Mouse (Mus musculus) hindbrain, postnatal 0 days (tissue): ENCODE results near the gene Vps13c. TPM values are rescaled to one million over a fixed set of nuclear protein-coding genes. Genes with fewer than 3 reads are reported as not detected.

ENCODE experiments used
- ATAC-seq: fragments of 200-750 bp; cut with Nextera tagmentation; 2 replicates; pipeline ENCODE4 v1.8.0; 2017; ENCODE audit warnings: mild to moderate bottlenecking, moderate TSS enrichment, moderate library complexity
- DNase-seq: peaks from one replicate; pipeline ENCODE4 v3.0.0-alpha.2; 2015; ENCODE audit warnings: low spot score
- H3K27ac ChIP-seq: fragments of 300-500 bp; sonication (generic); 2 replicates; pipeline ENCODE4 v1.5.1; 2014; ENCODE audit warnings: mild to moderate bottlenecking
- H3K27me3 ChIP-seq: fragments of 300-500 bp; sonication (generic); 2 replicates; pipeline ENCODE4 v1.6.1; 2014; ENCODE audit warnings: low read length, mixed read lengths; ENCODE audit not compliant: insufficient read depth
- H3K36me3 ChIP-seq: fragments of 300-500 bp; sonication (generic); 2 replicates; pipeline ENCODE4 v1.6.1; 2014; ENCODE audit warnings: low read length, mixed read lengths; ENCODE audit not compliant: insufficient read depth
- H3K4me1 ChIP-seq: fragments of 300-500 bp; sonication (generic); 2 replicates; pipeline ENCODE4 v1.6.1; 2014; ENCODE audit warnings: antibody characterized with exemption, low read length, mixed read lengths; ENCODE audit not compliant: insufficient read depth
- H3K4me2 ChIP-seq: fragments of 300-500 bp; sonication (generic); 2 replicates; pipeline ENCODE4 v1.6.1; 2014; ENCODE audit warnings: low read depth, mild to moderate bottlenecking, low read length, moderate library complexity, mixed read lengths
- H3K4me3 ChIP-seq: fragments of 300-500 bp; sonication (generic); 2 replicates; pipeline ENCODE4 v1.5.1; 2014; ENCODE audit warnings: low read length
- H3K9ac ChIP-seq: fragments of 300-500 bp; sonication (generic); replicated peaks from 2 replicates; pipeline ENCODE4 v1.6.1; 2014; ENCODE audit warnings: mild to moderate bottlenecking, low read length, moderate library complexity, mixed read lengths
- H3K9me3 ChIP-seq: fragments of 300-500 bp; sonication (generic); 2 replicates; pipeline ENCODE4 v1.6.1; 2016; ENCODE audit warnings: low read length, mixed read lengths
- CTCF ChIP-seq: IDR thresholded peaks from 2 replicates; pipeline ENCODE4 v1.5.1; 2016; ENCODE audit warnings: antibody characterized with exemption, control low read depth, low read depth
- WGBS: fragments of 180-500 bp; shearing (Covaris S2); extraction: QIAGEN DNeasy Blood & Tissue Kit; methylation state at CpG from one replicate; pipeline ENCODE4 v1.1.7; 2014; 5-methylcytosine and 5-hydroxymethylcytosine counted together
- polyA plus RNA-seq: library from polyadenylated mRNA; unstranded; fragments of >200 nt; fragmentation: Nextera tagmentation; extraction: Ambion mirVana; gene quantifications from 2 replicates; pipeline ENCODE4 v1.2.1, GENCODE M21; 2015
- total RNA-seq: library from RNA; depleted of rRNA; stranded (reverse); fragments of >200 nt; gene quantifications from 2 replicates; pipeline ENCODE4 v1.2.3, GENCODE M21; 2014; rRNA removed

Vps13c gene
- total RNA-seq (23.1 and 25.8 TPM in 2 replicates), polyA plus RNA-seq (7.5 TPM in 2 replicates)

GRCm38 (mm10) chr9:67839981-67840859 is at the start of gene Vps13c:
Gene Vps13c, plus strand, starts transcription at chr9:67840396.
- 0 out of 2 replicates have a peak, but pooled peaks cover 3% of the 10 kb centered on the region for H3K4me1 ChIP-seq
- TF ChIP-seq CTCF: peak; percentile 37; the same call in 1 of the 2 replicates
- H3K4me2 ChIP-seq: peak within 1 kb of the TSS; percentile 96
- peak; percentile 91 for DNase-seq
- no peaks in the 10 kb centered on the region for H3K36me3 ChIP-seq
- peak; percentile 99 for ATAC-seq
- no peaks in the 10 kb centered on the region for H3K27me3 ChIP-seq
- H3K9ac ChIP-seq: peak within 1 kb of the TSS; percentile 79
- H3K4me3 ChIP-seq: peak within 1 kb of the TSS; percentile 81
- no peaks in the 10 kb centered on the region for H3K9me3 ChIP-seq
- H3K27ac ChIP-seq: peak within 1 kb of the TSS; percentile 77
- under 1% methylated on average over 48 of the region's 53 CpGs for WGBS

GRCm38 (mm10) chr9:67792405-67792804 is 47.8 kb upstream of the Vps13c start:
- Histone ChIP-seq H3K27me3 (no peaks in the 10 kb centered on the region), H3K4me1 (peaks cover 11% of the 10 kb centered on the region; the same call in 1 of the 2 replicates), H3K9me3 (no peaks in the 10 kb centered on the region), H3K36me3 (no peaks in the 10 kb centered on the region), H3K4me3 (no peak overlapping the region), H3K4me2 (no peak overlapping the region), H3K9ac (no peak overlapping the region), H3K27ac (no peak overlapping the region)
- ATAC-seq (no peak), DNase-seq (no peak)
- WGBS: 78% methylated on average over 5 of the region's 5 CpGs
- TF ChIP-seq CTCF: no peak

- H3K36me3 ChIP-seq: no peaks in the 10 kb centered on the region
- H3K4me1 ChIP-seq: peaks cover 11% of the 10 kb centered on the region; the same call in 1 of the 2 replicates
- TF ChIP-seq CTCF: no peak
- H3K9me3 ChIP-seq: no peaks in the 10 kb centered on the region
- H3K27ac ChIP-seq: no peak overlapping the region
- no peaks in the 10 kb centered on the region for H3K27me3 ChIP-seq
- ATAC-seq: no peak
- DNase-seq: no peak
- WGBS: 87% methylated on average over 6 of the region's 6 CpGs
- no peak overlapping the region for H3K4me3 ChIP-seq
- no peak overlapping the region for H3K4me2 ChIP-seq
- no peak overlapping the region for H3K9ac ChIP-seq
Measured at GRCm38 (mm10) chr9:67793501-67793900, 46.7 kb upstream of the Vps13c start.

GRCm38 (mm10) chr9:67794216-67794615 is 46.0 kb upstream of the Vps13c start:
- no peak overlapping the region for H3K4me3 ChIP-seq
- no peaks in the 10 kb centered on the region for H3K27me3 ChIP-seq
- TF ChIP-seq CTCF: no peak
- H3K4me1 ChIP-seq: peaks cover 13% of the 10 kb centered on the region; the same call in 1 of the 2 replicates
- 82% methylated on average over 1 of the region's 1 CpGs for WGBS
- H3K9me3 ChIP-seq: no peaks in the 10 kb centered on the region
- H3K9ac ChIP-seq: no peak overlapping the region
- H3K4me2 ChIP-seq: no peak overlapping the region
- ATAC-seq: no peak
- no peak for DNase-seq
- no peaks in the 10 kb centered on the region for H3K36me3 ChIP-seq
- no peak overlapping the region for H3K27ac ChIP-seq

GRCm38 (mm10) chr9:67794668-67795067 is 45.5 kb upstream of the Vps13c start:
- ATAC-seq: no peak
- no peaks in the 10 kb centered on the region for H3K36me3 ChIP-seq
- 67% methylated on average over 3 of the region's 4 CpGs for WGBS
- H3K9ac ChIP-seq: no peak overlapping the region
- no peak for TF ChIP-seq CTCF
- H3K4me2 ChIP-seq: peak overlapping the region; percentile 30
- DNase-seq: no peak
- H3K4me3 ChIP-seq: no peak overlapping the region
- no peaks in the 10 kb centered on the region for H3K27me3 ChIP-seq
- H3K4me1 ChIP-seq: peaks cover 14% of the 10 kb centered on the region; the same call in 1 of the 2 replicates
- no peaks in the 10 kb centered on the region for H3K9me3 ChIP-seq
- H3K27ac ChIP-seq: no peak overlapping the region

GRCm38 (mm10) chr9:67795205-67795675 is 45.0 kb upstream of the Vps13c start:
- Histone ChIP-seq H3K4me3 (no peak overlapping the region), H3K27ac (peak overlapping the region; percentile 57), H3K9me3 (no peaks in the 10 kb centered on the region), H3K27me3 (no peaks in the 10 kb centered on the region), H3K9ac (no peak overlapping the region), H3K4me1 (peaks cover 14% of the 10 kb centered on the region; the same call in 1 of the 2 replicates), H3K36me3 (no peaks in the 10 kb centered on the region), H3K4me2 (peak overlapping the region; percentile 30)
- TF ChIP-seq CTCF: no peak
- ATAC-seq (peak; percentile 66; the same call in 1 of the 2 replicates), DNase-seq (peak; percentile 82)
- 13% methylated on average over 14 of the region's 14 CpGs for WGBS
